Mouse (Mus musculus) T-helper 2 cell (primary cell): ENCODE results near the gene Mapk1.
"Not testable (repeated sequence)": the region's sequence is repeated elsewhere in the genome, so short reads cannot be mapped to it uniquely, and the experiment has no call there.

Source experiments
- in situ Hi-C: fragments of 300-600 bp; cut with MboI, MseI; formaldehyde crosslinking; loops from one replicate; pipeline ENCODE4 v1.15.1; 2025; ENCODE audit warnings: high pct_unique_total_duplicates

Gene Mapk1

GRCm38 (mm10) chr16:16983131-16983533 lies at the start of gene Mapk1:
Gene Mapk1 (plus strand): TSS chr16:16983382.
- in situ Hi-C loops = no loop called here

DNA sequence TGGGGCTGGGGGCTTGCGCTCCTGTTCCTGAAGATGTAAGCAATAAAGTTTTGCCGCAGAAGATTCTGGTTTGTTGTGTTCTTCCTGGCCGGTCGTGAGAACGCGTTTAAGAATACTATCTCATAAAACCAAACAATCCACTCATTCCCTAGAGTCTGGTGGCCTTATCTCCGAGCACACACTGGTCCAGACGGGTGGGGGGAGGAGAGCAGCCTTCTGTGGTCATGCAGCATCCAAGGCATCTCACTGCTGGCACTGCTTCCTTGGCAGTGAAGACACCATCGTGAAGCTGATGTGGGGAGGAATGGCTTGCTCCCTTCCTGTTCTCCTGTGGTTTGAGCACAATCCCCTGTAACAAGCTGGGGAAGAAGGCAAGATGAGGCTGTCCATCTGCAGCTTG lies 43.6 kb upstream of the Mapk1 start:
- in situ Hi-C loops = no loop called here

DNA sequence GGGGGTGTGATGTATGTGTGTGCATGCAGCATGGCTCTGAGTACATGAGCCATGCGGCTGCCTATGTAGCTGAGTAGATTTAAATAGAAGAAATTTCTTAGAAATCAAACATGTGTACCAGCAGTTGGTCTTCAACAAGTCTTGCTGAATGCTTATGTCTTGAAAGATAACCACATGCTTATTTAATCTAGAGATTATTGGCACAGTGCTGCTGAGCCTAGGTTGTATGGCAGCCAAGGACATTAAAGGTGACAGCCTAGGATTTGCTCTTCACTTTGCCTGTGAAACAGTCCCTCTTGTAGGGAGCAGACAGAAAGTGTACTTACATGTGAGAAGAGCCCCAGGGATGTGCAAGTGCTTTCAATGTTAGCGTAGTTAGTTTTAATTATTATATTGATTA lies 42.1 kb upstream of the Mapk1 start:
- in situ Hi-C loops = no loop called here

DNA sequence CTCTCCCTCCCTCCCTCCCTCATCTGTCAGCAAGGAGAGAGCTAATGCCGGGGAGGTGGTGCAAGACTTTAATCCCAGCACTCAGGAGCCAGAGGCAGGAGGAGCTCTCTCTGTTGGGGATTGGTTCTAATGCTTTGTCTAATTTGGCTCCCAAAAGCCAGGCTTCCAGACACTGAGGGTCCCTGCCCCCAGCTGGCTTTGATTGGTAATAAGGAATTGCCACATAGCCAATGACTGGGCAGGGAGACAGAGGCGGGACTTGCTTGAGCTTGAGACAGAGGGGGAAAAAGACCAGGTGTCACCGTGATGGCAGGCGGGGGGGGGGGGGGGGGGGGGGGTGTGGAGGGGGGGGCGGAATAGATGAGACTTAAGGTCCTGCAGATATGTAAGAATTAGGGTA lies 24.6 kb upstream of the Mapk1 start:
- in situ Hi-C loops = no loop called here

DNA sequence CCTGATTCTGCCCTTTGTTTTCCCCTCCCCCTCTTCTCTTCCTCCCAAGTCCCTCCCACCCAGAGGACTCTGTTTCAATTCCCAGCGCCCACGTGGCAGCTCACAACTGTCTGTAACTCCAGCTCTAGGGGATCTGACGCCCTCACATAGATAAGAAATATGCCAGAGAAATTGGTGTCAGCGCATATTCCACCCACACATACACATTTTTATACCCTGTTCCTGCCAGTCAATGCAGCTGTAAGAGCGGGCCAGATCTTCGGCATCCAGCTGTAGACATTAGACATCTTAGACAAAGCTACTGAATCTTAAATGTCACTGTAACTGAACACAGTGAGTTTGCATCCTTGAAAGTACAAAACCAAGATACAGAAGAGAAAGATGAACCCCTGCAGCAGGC lies 23.3 kb upstream of the Mapk1 start:
- in situ Hi-C loops = no loop called here

DNA sequence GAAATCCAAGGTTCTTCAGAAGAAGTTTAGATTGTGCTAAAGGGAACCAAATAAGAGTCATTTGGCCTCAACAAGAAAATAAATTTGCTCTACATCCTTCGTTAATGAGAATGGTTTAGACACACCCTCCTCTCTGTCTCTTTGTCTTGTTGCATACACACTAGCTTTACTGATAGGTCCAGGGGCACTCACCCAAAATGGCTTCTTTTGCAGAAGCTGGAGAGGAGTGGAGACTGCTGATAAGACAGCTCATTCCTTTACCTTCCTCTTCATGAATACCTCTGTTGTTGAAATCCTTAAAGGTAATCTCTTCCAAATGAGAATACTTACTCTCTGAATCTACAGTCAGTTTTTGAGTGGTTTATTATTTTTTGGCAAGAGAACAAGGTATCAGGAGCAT lies 18.0 kb upstream of the Mapk1 start:
- in situ Hi-C loops = no loop called here

- in situ Hi-C loops = no loop called here
These were observed 16.9 kb upstream of the Mapk1 start for GRCm38 (mm10) chr16:16966290-16966689.

DNA sequence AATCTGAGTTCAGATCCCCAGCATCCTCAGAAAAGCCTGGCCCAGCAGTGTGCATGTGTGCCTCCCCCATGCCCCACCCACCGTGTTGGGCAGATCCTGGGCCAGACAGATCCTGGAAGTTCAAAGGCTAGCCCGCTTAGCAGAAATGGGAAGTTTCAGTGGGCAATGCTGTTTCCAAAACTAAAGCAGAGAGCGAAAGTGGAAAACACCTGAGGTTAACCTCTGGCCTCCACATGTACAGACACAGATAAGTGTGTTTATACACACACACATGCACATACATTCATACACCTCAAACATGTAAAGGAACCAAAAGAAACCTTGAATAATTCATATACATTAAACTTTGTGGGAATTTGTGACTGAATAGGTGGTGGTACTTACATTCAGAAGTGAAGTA lies 5.1 kb upstream of the Mapk1 start:
- in situ Hi-C loops = no loop called here

- in situ Hi-C loops = no loop called here
These were observed 4.4 kb upstream of the Mapk1 start for GRCm38 (mm10) chr16:16978765-16979164.

DNA sequence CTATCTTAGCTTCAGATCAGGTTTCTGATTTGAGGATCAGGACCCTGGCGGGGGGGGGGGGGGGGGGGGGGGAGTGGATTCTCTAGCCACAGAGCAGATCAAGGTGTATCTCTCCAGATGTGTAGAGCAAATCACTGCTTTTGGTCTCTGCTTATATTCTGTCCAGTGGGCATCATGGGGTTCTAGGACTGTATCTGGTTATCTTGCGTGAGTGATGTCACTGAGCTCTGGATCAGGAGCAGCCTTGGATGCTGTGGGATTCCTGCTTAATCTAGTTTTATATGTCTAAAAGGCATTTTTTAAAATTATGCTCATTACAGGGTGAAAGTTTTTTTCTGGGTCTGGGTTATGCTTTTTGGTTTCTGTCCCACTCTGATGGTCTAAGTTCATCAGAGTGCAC lies 546 bp upstream of the Mapk1 start:
- in situ Hi-C loops = no loop called here

- in situ Hi-C loops = no loop called here
These were observed 596 bp downstream of the Mapk1 start for GRCm38 (mm10) chr16:16983534-16984422.

- in situ Hi-C loops = no loop called here
These were observed 1.3 kb downstream of the Mapk1 start for GRCm38 (mm10) chr16:16984423-16984941.

GRCm38 (mm10) chr16:16987248-16987647 lies 4.1 kb downstream of the Mapk1 start:
- in situ Hi-C loops = no loop called here

DNA sequence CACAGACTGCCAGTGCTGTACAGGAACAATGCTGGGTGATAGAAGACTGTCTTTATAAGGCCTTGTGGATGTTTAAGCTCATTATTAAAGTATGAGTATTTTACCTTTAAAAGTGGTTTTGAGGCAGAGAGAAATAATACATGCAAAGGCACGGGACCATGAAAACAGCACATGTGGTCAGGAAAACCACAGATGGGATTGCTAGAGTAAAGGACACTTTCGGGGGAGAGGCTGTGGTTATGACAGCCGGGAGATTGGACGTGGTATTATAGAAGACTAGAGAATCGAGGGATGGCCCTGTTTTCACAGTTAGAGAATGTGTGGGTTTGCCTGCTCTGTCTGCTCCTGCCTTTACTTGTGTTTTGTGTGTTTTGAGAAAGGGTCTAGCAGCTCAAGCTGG lies 5.7 kb downstream of the Mapk1 start:
- in situ Hi-C loops = no loop called here

GRCm38 (mm10) chr16:16990021-16990420 lies 6.8 kb downstream of the Mapk1 start:
- in situ Hi-C loops = no loop called here

DNA sequence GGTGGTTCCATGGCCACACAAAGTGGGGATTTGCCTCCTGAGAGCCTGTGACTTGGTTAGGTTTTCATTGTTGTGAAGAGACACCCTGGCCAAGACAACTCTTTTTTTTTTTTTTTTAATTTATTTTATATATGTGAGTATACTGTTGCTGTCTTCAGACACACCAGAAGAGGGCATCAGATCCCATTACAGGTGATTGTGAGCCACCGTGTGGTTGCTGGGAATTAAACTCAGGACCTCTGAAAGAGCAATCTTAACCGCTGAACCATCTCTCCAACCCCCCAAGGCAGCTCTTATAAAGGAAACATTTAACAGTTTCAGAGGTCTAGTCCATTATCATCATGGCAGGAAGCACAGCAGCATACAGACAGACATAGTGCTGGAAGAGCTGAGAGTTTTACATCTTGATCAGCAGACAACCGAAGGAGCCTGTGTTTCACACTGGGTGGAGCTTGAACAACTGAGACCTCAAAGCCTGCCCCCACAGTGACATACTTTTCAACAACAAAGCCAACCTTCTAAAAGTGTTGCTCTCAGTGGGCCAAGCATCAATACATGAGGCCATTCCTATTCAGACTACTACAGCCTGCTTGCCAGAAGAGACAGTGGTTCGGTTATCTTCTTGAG lies 11.4 kb downstream of the Mapk1 start:
- in situ Hi-C loops = no loop called here

DNA sequence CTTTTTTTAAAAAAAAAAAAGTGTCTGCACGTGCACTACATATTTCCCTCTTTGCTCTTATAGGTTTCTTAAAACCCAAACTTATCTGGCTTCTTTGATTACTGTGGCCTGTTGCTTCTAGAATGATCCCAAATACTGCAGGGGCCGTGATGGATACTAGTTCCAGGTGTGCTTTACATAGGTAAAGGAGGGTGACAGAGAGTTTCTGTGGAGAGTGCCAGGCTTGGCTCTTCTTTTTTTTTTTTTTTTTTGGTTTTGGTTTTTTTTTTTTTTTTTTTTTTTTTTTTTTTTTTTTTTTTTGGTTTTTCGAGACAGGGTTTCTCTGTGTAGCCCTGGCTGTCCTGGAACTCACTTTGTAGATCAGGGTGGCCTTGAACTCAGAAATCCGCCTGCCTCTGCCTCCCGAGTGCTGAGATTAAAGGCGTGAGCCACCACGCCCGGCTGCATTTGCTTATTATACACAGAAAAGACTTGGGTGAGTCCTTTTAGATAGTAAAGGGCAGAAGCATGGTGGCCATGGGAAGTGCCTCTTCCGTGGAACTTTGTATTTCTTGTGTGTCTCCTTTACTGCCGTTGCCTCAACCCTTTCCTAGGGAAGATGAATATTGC lies 13.0 kb downstream of the Mapk1 start:
- in situ Hi-C loops = not testable (repeated sequence)

DNA sequence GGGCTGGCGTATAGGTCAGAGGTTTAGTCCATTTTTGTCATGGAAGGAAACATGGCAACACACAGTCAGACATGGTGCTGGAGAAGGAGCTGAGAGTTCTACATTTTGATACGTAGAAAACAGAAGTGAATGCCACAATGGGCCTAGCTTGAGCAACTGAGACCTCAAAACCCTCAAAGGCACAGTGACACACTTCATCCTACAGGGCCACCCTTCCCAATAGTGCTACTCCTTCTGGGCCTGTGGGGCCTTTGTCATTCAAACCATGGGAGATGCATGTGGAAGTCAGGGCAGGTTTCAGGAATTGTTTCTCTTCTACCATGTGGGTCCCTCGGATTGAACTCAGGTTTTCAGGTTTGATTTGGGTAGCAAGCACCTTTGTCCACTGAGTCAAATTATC lies 17.9 kb downstream of the Mapk1 start:
- in situ Hi-C loops = loop anchor here (5.0 kb wide), 1 partner anchor 36 kb away; no protein-coding TSS in a partner anchor

DNA sequence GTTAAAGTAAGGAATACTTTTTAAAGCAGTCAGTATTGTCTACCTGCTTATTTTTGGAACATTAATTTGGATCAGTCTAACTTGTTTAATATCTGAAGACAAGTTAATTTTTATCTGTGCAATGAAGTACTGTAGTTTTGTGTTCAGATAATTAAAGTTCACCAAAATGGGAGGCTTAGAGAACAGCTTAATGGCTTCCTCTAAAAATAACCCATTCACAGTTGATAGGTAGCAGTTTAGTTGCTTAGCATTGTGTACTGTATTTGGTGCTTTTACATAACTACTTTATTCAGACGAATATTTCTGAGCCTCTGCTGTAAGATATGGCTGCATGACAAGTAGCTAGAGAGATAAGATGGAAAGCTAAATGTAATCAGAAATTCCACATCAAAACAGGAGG lies 23.9 kb downstream of the Mapk1 start:
- in situ Hi-C loops = no loop called here

GRCm38 (mm10) chr16:17010036-17010435 lies 26.9 kb downstream of the Mapk1 start:
- in situ Hi-C loops = no loop called here

- in situ Hi-C loops = no loop called here
These were observed 29.4 kb downstream of the Mapk1 start for GRCm38 (mm10) chr16:17012583-17012982.

DNA sequence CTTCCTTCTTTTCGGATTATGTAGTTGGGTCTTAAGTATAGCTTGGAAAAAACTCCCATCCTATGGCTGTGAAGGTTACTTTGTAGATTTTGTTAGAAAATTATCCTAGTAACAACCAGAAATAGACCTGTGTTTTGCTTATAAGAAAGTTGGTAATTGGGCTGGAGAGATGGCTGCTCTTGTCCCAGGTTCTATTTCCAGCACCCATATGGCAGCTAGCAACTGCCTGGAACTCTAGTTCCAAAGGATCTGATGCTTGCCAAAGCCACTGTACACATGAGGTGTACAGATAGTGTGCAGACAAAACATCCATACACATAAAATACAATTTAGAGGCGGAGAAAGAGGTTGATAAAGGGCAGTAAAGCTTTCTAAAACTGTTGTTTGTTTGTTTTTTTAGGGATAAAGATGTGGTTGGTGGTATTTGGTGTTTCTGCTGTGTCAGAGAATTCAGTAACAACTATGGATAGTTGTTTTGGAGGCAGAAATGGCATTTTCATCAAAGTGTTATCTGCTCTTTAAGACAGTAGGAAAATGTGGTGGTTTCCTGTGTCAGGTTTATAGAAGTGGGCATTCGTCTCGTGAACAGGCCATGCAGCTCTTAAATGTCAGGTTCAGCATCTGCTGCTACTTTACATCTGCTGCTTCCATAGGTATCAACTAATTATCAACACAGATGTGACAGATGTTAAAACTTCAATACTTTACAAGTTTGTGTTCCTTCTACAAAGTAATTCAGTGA lies 32.1 kb downstream of the Mapk1 start:
- in situ Hi-C loops = no loop called here
